Mouse (Mus musculus) lung, postnatal 0 days (tissue): ENCODE results near the gene Ero1lb. TPM values are rescaled to one million over a fixed set of nuclear protein-coding genes. Genes with fewer than 3 reads are reported as not detected.
A peak's percentile ranks its signal among the peaks of the same experiment; 100 is the strongest.

ENCODE experiments used
- ATAC-seq: fragments of 200-750 bp; cut with Nextera tagmentation; 2 replicates; pipeline ENCODE4 v1.8.0; 2017; ENCODE audit warnings: moderate library complexity
- DNase-seq: peaks from one replicate; pipeline ENCODE4 v3.0.0-alpha.2; 2016; ENCODE audit warnings: low spot score
- H3K27ac ChIP-seq: fragments of 300-500 bp; sonication (generic); 2 replicates; pipeline ENCODE4 v1.5.1; 2014; ENCODE audit warnings: antibody characterized with exemption, mild to moderate bottlenecking, low read length, mixed read lengths
- H3K27me3 ChIP-seq: fragments of 300-500 bp; sonication (generic); replicated peaks from 2 replicates; pipeline ENCODE4 v1.6.1; 2014; ENCODE audit warnings: low read length, mixed read lengths; ENCODE audit not compliant: insufficient read depth
- H3K36me3 ChIP-seq: fragments of 300-500 bp; sonication (generic); 2 replicates; pipeline ENCODE4 v1.6.1; 2014; ENCODE audit warnings: low read length, mixed read lengths; ENCODE audit not compliant: insufficient read depth
- H3K4me1 ChIP-seq: fragments of 300-500 bp; sonication (generic); 2 replicates; pipeline ENCODE4 v1.6.1; 2014; ENCODE audit warnings: antibody characterized with exemption, low read depth, low read length, mixed read lengths; ENCODE audit not compliant: insufficient read depth
- H3K4me2 ChIP-seq: fragments of 300-500 bp; sonication (generic); replicated peaks from 2 replicates; pipeline ENCODE4 v1.6.1; 2014; ENCODE audit warnings: low read depth, mild to moderate bottlenecking, low read length, moderate library complexity, mixed read lengths
- H3K4me3 ChIP-seq: fragments of 300-500 bp; sonication (generic); 2 replicates; pipeline ENCODE4 v1.5.1; 2014; ENCODE audit warnings: low read depth, low read length
- H3K9ac ChIP-seq: fragments of 300-500 bp; sonication (generic); replicated peaks from 2 replicates; pipeline ENCODE4 v1.6.1; 2014; ENCODE audit warnings: low read depth, mild to moderate bottlenecking
- H3K9me3 ChIP-seq: fragments of 300-500 bp; sonication (generic); 2 replicates; pipeline ENCODE4 v1.6.1; 2016; ENCODE audit warnings: low read length, mixed read lengths
- CTCF ChIP-seq: IDR thresholded peaks from 2 replicates; pipeline ENCODE4 v1.5.1; 2016; ENCODE audit warnings: antibody characterized with exemption, mild to moderate bottlenecking
- EP300 ChIP-seq: IDR thresholded peaks from 2 replicates; pipeline ENCODE4 v1.6.1; 2016; ENCODE audit warnings: antibody characterized with exemption, mild to moderate bottlenecking, control low read depth
- WGBS: fragments of 180-500 bp; shearing (Covaris S2); extraction: QIAGEN DNeasy Blood & Tissue Kit; methylation state at CpG from one replicate; pipeline ENCODE4 v1.1.7; 2014; 5-methylcytosine and 5-hydroxymethylcytosine counted together
- polyA plus RNA-seq: library from polyadenylated mRNA; unstranded; fragments of >200 nt; fragmentation: Nextera tagmentation; extraction: Ambion mirVana; gene quantifications from 2 replicates; pipeline ENCODE4 v1.2.1, GENCODE M21; 2015

Ero1lb gene
- polyA plus RNA-seq, 1 experiment from 2014 or later: 7.9 TPM

DNA sequence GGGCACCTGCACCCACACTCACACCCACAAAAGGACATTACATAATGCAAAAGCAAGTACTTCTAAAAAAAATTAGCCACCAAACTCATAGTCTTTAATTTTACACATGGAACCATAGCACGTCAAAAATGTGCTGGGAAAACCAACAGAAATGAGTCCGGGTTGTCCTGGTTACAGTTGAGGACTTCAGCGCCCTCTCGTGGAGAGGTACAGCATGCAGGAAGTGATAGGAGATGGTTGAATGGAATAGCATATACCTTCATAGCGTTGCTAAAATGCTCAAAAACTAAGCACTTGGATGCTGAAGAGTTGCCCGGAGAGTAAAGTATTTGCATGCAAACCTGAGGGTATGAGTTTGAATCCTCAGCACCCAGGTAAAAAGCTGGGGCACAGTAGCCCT lies 27.7 kb upstream of the Ero1lb start:
- DNase-seq: peak; percentile 16

DNA sequence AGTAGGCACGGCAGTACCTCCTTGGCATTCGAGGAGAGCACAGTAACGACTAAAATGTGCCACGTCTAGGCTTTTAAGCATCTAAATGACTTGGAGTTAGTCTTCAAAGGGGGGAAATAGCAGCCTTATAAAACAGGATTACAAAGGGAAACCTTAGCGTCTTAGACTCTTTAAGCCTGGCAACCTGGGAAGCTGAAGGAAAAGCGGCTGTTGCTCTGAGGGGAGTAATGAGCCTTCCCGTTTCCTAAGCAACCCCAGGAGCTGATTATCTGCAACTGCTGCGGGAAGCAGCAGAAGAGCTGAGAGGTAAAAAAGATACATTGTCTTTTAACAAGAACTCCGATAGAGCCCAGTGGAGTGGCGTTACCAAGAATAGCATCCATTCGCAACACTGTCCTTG lies 26.0 kb upstream of the Ero1lb start:
- no peaks in the 10 kb centered on the region for H3K9me3 ChIP-seq
- ATAC-seq (no peak), DNase-seq (no peak)
- H3K36me3 ChIP-seq: no peaks in the 10 kb centered on the region
- no peaks in the 10 kb centered on the region for H3K27me3 ChIP-seq
- no peak overlapping the region for H3K4me3 ChIP-seq
- no peak overlapping the region for H3K4me2 ChIP-seq
- no peak for TF ChIP-seq CTCF
- TF ChIP-seq EP300: no peak
- no peak overlapping the region for H3K27ac ChIP-seq
- no peak overlapping the region for H3K9ac ChIP-seq
- H3K4me1 ChIP-seq: 0 out of 2 replicates have a peak, but pooled peaks cover 6% of the 10 kb centered on the region
- WGBS: 40% methylated on average over 11 of the region's 11 CpGs

More for the DNA sequence above, 27.7 kb upstream of the Ero1lb start:
- Histone ChIP-seq H3K4me1 (0 out of 2 replicates have a peak, but pooled peaks cover 6% of the 10 kb centered on the region), H3K4me2 (no peak overlapping the region), H3K36me3 (no peaks in the 10 kb centered on the region), H3K9ac (no peak overlapping the region), H3K4me3 (no peak overlapping the region), H3K9me3 (no peaks in the 10 kb centered on the region), H3K27me3 (no peaks in the 10 kb centered on the region), H3K27ac (no peak overlapping the region)
- 67% methylated on average over 6 of the region's 6 CpGs for WGBS
- no peak for ATAC-seq
- TF ChIP-seq CTCF (peak; percentile 61), EP300 (no peak)

- no peak for TF ChIP-seq EP300
- TF ChIP-seq CTCF: no peak
- Histone ChIP-seq H3K27ac (no peak overlapping the region), H3K4me1 (0 out of 2 replicates have a peak, but pooled peaks cover 6% of the 10 kb centered on the region), H3K27me3 (no peaks in the 10 kb centered on the region), H3K4me3 (no peak overlapping the region), H3K36me3 (no peaks in the 10 kb centered on the region), H3K9ac (no peak overlapping the region), H3K9me3 (no peaks in the 10 kb centered on the region), H3K4me2 (no peak overlapping the region)
- DNase-seq (no peak), ATAC-seq (no peak)
- 74% methylated on average over 13 of the region's 13 CpGs for WGBS
Observed at GRCm38 (mm10) chr13:12540119-12540518, 25.6 kb upstream of the Ero1lb start.

DNA sequence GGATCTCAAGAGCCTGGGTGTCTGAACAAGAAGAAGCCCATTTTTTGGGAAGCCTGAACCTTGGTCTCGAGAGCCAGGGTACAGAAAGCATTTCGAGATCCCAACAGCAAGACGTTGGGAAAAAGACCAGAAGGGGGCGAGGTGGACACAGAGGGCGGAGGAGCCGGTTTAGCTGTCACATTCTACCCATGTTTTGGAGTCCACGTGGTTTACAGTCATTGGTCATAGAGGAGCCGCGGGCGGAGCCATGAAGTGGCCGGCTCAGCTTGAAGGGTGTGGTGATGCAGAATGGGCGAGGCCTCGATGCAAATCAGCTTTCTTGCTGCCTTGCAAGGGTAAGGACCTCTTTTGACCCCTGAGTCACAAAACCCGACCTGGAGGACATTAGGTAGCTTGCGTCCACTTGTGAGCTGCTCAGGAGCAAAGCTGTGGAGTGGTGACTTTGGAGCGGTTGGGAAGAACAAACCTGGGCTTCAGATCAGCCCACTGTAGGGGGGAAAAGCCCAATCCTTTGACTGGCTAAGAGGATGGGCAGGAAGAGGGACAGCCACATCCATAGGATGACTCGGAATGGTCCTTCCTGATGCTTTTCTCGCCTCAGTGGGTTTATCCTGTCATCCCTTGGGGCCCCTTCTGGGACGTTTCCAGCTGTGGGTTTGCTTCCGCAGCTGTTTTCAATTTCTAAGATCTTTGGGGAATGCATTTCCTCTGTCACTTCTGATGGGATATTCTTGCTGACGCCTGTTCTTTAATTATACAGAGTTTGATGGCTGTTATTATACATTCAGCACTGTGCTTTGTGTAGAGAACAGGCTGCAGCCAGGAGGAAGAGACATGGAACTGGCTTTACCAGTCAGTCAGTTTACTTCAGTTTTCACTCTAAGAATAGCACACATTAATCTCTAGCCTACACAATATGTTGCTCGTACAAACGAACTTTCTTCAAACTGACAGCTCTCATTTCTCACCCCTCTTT lies 23.4 kb upstream of the Ero1lb start:
- TF ChIP-seq EP300 (no peak), CTCF (peak; percentile 63)
- Histone ChIP-seq H3K27me3 (no peaks in the 10 kb centered on the region), H3K4me1 (0 out of 2 replicates have a peak, but pooled peaks cover 6% of the 10 kb centered on the region), H3K9ac (no peak overlapping the region), H3K9me3 (no peaks in the 10 kb centered on the region), H3K27ac (no peak overlapping the region), H3K4me2 (peak overlapping the region; percentile 33), H3K4me3 (no peak overlapping the region), H3K36me3 (no peaks in the 10 kb centered on the region)
- ATAC-seq (peak; percentile 98), DNase-seq (peak; percentile 93)
- 4% methylated on average over 23 of the region's 23 CpGs for WGBS

DNA sequence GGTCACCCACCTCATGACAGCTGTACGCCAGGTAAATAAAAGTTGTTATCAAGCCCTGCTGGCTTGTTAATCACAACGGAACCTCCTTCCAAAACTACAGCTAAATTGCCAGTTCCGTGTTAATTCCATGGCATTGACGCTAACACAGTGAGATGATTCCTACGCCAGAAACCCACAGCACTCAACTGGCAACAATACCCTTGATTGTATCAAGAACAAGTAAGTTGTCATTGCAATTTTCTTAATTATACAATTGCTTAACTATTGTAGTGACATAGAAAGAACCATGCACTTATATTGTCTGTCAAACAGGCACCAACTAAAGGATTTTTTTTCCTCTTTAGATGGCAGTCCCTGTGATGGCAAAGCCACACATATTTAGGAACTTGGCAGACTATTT lies 22.4 kb upstream of the Ero1lb start:
- DNase-seq (no peak), ATAC-seq (no peak)
- 36% methylated on average over 5 of the region's 5 CpGs for WGBS
- Histone ChIP-seq H3K9me3 (no peaks in the 10 kb centered on the region), H3K36me3 (no peaks in the 10 kb centered on the region), H3K27ac (no peak overlapping the region), H3K9ac (no peak overlapping the region), H3K4me3 (no peak overlapping the region), H3K4me1 (0 out of 2 replicates have a peak, but pooled peaks cover 6% of the 10 kb centered on the region), H3K4me2 (no peak overlapping the region), H3K27me3 (no peaks in the 10 kb centered on the region)
- no peak for TF ChIP-seq EP300
- no peak for TF ChIP-seq CTCF

- WGBS: 66% methylated on average over 8 of the region's 8 CpGs
- Histone ChIP-seq H3K9me3 (no peaks in the 10 kb centered on the region), H3K27me3 (no peaks in the 10 kb centered on the region), H3K36me3 (no peaks in the 10 kb centered on the region), H3K4me3 (no peak overlapping the region), H3K9ac (no peak overlapping the region), H3K4me1 (0 out of 2 replicates have a peak, but pooled peaks cover 6% of the 10 kb centered on the region), H3K4me2 (no peak overlapping the region), H3K27ac (no peak overlapping the region)
- TF ChIP-seq EP300 (no peak), CTCF (no peak)
- no peak for ATAC-seq
- DNase-seq: no peak
Observed at GRCm38 (mm10) chr13:12543880-12544568, 21.6 kb upstream of the Ero1lb start.
